Mouse (Mus musculus): ENCODE measurements around the gene Col11a2. TPM values are rescaled to one million over a fixed set of nuclear protein-coding genes. Genes with fewer than 3 reads are reported as not detected.

The Col11a2 gene
- polyA plus RNA-seq, 1 experiment from 2014 or later = 7.8 TPM

DNA sequence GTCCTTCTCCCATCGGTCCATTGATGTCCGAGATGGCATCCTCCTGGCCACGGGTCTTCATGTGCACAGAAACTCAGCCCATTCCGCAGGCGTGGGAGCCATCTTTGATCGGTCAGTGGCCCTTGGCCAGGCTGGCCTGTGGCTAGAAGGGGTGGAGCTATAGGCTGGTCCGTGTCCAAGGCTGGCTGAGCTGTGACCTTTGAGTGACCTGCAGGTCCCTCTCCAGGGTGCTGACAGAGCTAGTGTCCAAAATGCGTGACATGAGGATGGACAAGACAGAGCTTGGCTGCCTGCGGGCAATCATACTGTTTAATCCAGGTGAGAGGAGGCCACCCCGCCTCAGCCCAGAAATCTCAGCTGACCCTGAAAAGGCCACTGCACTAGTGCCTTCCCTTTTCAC is 2.6 kb upstream of the Col11a2 start:
- Histone ChIP-seq H3K27me3 (peaks cover 21% of the 10 kb centered on the region; the same call in 1 of the 2 replicates), H3K9ac (no peak overlapping the region), H3K4me1 (peaks cover 59% of the 10 kb centered on the region), H3K4me2 (replicated peaks) (no peak overlapping the region), H3K9me3 (replicated peaks) (no peaks in the 10 kb centered on the region), H3K36me3 (peaks cover 39% of the 10 kb centered on the region), H3K4me3 (no peak overlapping the region), H3K27ac (no peak overlapping the region)
- WGBS = 79% methylated on average over 10 of the region's 10 CpGs
- no peak for ATAC-seq (ENCODE audit: low FRiP score)

DNA sequence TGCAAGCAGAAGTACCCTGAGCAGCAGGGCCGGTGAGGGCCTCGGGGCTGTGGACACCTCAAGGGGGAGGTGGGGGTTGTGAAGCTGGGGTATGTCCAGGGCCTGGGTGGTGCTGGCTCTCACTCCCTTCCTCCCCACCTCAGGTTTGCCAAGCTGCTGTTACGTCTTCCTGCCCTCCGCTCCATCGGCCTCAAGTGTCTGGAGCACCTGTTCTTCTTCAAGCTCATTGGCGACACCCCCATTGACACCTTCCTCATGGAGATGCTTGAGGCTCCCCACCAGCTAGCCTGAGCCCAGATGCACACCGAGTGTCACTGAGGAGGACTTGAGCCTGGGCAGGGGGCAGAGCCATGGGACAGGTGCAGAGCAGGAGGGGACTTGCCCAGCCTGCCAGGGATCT is 2.0 kb upstream of the Col11a2 start:
- Histone ChIP-seq H3K4me2 (replicated peaks) (no peak overlapping the region), H3K27ac (no peak overlapping the region), H3K27me3 (peaks cover 23% of the 10 kb centered on the region; the same call in 1 of the 2 replicates), H3K4me1 (peaks cover 64% of the 10 kb centered on the region), H3K4me3 (no peak overlapping the region), H3K9me3 (replicated peaks) (no peaks in the 10 kb centered on the region), H3K9ac (no peak overlapping the region), H3K36me3 (peaks cover 39% of the 10 kb centered on the region)
- ATAC-seq (ENCODE audit: low FRiP score) = no peak
- 91% methylated on average over 7 of the region's 7 CpGs for WGBS

DNA sequence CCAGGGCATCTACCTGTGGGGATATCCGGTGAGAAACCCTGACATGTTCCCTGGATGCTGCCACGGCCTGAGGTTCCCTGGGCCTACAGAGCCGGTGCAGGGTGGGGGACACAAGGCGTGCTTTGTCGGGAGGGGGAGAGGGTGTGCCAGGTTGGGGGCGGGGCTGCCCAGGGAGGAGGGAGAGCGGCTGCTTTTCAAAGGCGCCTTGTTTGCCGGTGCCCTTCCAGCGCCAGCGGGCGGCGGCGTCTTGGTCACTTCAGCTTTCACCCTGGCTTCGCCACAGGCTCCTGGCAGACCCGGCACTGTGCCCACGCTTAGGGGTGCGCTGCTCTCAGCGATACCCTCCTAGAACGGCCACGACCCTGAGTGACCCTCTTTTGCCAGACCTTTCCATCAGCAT is 797 bp upstream of the Col11a2 start:
- peak overlapping the region; percentile 49 for H3K9ac ChIP-seq
- H3K27me3 ChIP-seq = peaks cover 26% of the 10 kb centered on the region; the same call in 1 of the 2 replicates
- ATAC-seq (ENCODE audit: low FRiP score) = peak; percentile 30; the same call in 1 of the 2 replicates
- no peaks in the 10 kb centered on the region for H3K9me3 ChIP-seq (replicated peaks)
- peaks cover 55% of the 10 kb centered on the region for H3K4me1 ChIP-seq
- peak overlapping the region; percentile 53 for H3K4me2 ChIP-seq (replicated peaks)
- peaks cover 39% of the 10 kb centered on the region for H3K36me3 ChIP-seq
- H3K4me3 ChIP-seq = peak overlapping the region; percentile 20
- WGBS = 13% methylated on average over 21 of the region's 21 CpGs
- peak overlapping the region; percentile 41; the same call in 1 of the 2 replicates for H3K27ac ChIP-seq

DNA sequence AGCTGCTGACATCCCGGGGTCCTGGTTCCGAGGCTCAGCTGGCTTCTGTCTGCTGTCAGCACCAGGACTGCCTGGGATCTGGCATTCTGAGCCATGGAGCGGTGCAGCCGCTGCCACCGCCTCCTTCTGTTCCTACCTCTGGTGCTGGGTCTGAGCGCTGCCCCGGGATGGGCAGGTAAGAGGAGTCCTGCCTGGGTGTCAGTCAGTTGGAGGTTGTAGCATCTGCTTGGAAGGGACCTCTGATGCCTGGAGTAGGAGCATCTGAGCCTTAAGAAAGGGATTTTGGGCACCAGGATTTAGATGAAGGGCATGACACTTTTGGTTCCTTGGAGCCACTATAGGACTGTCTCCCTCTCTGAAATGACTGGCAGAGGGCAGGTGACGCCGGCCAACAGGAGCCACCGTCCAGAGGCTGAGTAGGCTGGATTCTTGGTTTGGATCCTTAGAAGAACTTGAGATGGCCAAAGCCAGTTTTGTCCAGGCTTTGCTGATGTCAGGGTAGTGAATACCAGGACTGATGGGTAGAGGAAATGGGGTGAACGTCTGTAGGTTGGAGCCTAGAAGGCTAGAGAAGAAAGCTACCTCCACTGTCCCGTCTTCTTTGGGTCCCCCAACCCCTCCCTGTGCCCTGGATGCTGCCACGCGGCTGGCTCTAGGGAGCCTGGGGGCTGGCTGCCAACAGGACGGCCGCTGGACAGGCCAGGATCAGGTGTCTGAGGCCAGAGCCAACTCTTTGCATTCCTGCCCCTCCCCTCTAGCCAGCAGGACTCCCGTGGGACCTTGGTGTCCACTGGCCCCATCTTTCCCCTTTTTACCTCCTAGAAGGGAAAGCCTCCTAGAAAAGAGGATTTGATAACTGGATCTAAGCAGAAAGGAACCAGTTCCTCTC is 569 bp downstream of the Col11a2 start:
- H3K9ac ChIP-seq = peak overlapping the region; percentile 49
- H3K4me3 ChIP-seq = peak overlapping the region; percentile 20

DNA sequence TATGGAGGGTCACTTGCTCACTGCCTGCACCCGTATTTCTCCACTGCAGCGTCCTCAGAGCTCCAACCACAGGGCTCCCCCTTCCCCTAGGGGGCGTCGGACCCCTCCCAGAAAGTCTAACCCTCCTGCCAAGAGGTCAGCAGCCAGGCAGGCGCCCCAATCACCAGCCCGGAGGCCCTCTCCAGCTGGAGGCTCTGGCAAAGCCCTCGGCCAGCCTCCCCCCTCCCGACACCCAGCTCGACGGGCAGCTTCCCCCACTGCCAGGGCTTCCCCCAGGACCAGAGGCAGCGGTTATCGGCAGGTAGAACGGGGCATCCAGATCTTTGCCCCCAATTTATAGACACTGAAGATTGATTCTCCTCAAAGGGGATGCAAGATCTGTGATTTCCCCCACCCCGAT is 6.7 kb downstream of the Col11a2 start:
- H3K27ac ChIP-seq = no peak overlapping the region
- no peaks in the 10 kb centered on the region for H3K36me3 ChIP-seq
- no peak overlapping the region for H3K4me2 ChIP-seq (replicated peaks)
- H3K4me1 ChIP-seq = peaks cover 13% of the 10 kb centered on the region
- peaks cover 5% of the 10 kb centered on the region; the same call in 1 of the 2 replicates for H3K9me3 ChIP-seq (replicated peaks)
- no peak overlapping the region for H3K4me3 ChIP-seq
- ATAC-seq (ENCODE audit: low FRiP score) = no peak
- no peak overlapping the region for H3K9ac ChIP-seq
- H3K27me3 ChIP-seq = peaks cover 9% of the 10 kb centered on the region; the same call in 1 of the 2 replicates
- 80% methylated on average over 14 of the region's 14 CpGs for WGBS

More for the DNA sequence above, 569 bp downstream of the Col11a2 start:
- 0 out of 2 replicates have a peak, but pooled peaks have one; percentile 0 for ATAC-seq (ENCODE audit: low FRiP score)
- Histone ChIP-seq H3K4me1 (peaks cover 50% of the 10 kb centered on the region), H3K4me2 (replicated peaks) (peak overlapping the region; percentile 53), H3K27ac (0 out of 2 replicates have a peak overlapping the region, but pooled peaks have one; percentile 5), H3K9me3 (replicated peaks) (no peaks in the 10 kb centered on the region), H3K36me3 (peaks cover 30% of the 10 kb centered on the region), H3K27me3 (peaks cover 26% of the 10 kb centered on the region; the same call in 1 of the 2 replicates)
- WGBS = 26% methylated on average over 17 of the region's 17 CpGs

DNA sequence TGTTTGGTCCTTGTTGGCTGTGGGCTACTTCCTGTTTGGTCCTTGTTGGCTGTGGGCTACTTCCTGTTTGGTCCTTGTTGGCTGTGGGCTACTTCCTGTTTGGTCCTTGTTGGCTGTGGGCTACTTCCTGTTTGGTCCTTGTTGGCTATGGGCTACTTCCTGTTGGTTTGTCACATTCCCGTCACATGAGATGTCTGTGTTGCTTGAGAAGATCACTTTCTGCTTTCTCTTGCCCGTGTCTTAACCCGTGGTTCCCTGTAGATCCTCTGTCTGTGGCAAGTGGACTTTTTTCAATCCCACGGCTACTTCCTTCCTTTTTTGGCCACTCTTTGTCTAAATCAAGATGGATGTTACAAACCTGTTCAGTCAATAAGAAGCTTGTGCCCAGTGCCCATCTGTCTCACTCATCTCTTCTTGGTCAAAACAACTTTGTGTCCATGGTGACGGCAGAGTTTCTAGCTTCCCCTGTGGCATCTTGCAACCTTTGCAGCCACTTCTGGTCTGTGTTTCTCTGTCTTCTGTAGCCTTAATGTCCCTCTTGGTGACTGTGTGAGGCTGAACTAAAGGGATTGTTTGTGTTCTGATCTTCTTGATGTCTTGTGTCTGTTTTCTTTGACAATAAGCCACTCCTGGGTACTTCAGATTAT is 8.3 kb downstream of the Col11a2 start:
- Histone ChIP-seq H3K27me3 (no peaks in the 10 kb centered on the region), H3K4me2 (replicated peaks) (no peak overlapping the region), H3K9me3 (replicated peaks) (peaks cover 5% of the 10 kb centered on the region; the same call in 1 of the 2 replicates), H3K27ac (no peak overlapping the region), H3K4me3 (no peak overlapping the region), H3K9ac (no peak overlapping the region), H3K4me1 (no peaks in the 10 kb centered on the region), H3K36me3 (0 out of 2 replicates have a peak, but pooled peaks cover 3% of the 10 kb centered on the region)
- ATAC-seq (ENCODE audit: low FRiP score) = no peak
- WGBS = 92% methylated on average over 5 of the region's 5 CpGs

DNA sequence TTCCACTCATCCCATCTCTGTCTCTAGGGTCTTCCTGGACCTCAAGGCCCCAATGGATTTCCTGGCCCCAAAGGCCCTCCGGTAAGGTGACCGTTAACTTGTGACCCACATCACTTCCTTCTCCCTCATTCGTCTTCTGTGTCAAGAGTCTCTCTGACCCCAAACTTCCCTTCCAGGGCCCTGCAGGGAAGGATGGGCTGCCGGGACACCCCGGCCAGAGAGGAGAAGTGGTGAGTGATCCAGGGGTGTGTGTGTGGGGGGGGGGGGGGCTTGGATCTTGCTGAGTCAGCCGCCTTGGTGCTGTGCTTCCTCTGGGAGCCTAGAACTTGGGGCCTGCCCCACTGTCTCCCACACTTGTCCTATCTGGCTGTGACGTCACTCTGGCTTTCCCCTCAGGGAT is 18.0 kb downstream of the Col11a2 start:
- Histone ChIP-seq H3K4me3 (no peak overlapping the region), H3K9ac (no peak overlapping the region), H3K27me3 (no peaks in the 10 kb centered on the region), H3K4me2 (replicated peaks) (no peak overlapping the region), H3K4me1 (no peaks in the 10 kb centered on the region), H3K36me3 (0 out of 2 replicates have a peak, but pooled peaks cover 17% of the 10 kb centered on the region), H3K27ac (no peak overlapping the region), H3K9me3 (replicated peaks) (no peaks in the 10 kb centered on the region)
- 76% methylated on average over 6 of the region's 7 CpGs for WGBS
- ATAC-seq (ENCODE audit: low FRiP score) = no peak

DNA sequence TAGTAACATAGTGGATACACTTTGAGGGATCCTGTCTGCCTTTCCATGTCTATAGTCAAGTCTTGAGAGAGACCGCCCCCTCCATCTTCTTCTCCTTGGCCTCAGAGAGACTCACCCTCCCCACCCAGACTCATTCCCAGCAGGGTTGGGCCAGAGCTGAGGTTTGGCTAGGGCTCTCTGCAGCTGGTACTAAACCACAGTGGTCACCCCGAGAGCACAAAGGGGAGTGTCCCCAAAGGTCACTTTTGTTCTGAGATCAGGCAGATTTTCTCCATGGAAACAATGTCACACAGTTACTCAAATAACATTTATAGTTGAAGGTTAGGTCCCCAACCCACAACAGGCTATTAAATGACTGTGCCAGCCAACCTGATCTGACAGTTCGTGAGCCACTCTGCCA is 29.6 kb downstream of the Col11a2 start:
- Histone ChIP-seq H3K27me3 (no peaks in the 10 kb centered on the region), H3K4me2 (replicated peaks) (no peak overlapping the region), H3K4me3 (no peak overlapping the region), H3K9me3 (replicated peaks) (no peaks in the 10 kb centered on the region), H3K27ac (no peak overlapping the region), H3K36me3 (peaks cover 10% of the 10 kb centered on the region; the same call in 1 of the 2 replicates), H3K4me1 (no peaks in the 10 kb centered on the region), H3K9ac (no peak overlapping the region)
- no peak for ATAC-seq (ENCODE audit: low FRiP score)
- 50% methylated on average over 3 of the region's 3 CpGs for WGBS

DNA sequence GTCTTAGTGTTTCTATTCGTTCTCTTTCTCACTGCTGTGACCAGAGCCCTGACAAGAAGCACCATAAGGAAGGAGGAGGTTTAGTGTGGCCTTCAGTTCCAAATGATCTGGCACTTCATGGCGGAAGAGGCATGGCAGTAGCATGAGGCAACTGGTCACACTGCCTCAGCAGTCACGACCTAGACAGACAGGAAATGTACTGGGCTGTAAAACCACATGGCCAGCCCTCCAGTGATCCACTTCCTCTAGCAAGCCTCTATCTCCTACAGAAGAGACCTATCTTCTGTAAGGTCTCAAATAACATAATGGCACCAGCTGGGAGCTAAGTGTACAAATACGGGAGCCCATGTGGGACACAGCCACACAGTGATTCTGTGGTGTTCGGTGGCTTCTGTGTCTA is 32.9 kb downstream of the Col11a2 start:
- Histone ChIP-seq H3K4me2 (replicated peaks) (no peak overlapping the region), H3K27me3 (peaks cover 16% of the 10 kb centered on the region), H3K4me1 (0 out of 2 replicates have a peak, but pooled peaks cover 4% of the 10 kb centered on the region), H3K36me3 (no peaks in the 10 kb centered on the region), H3K9ac (no peak overlapping the region), H3K4me3 (no peak overlapping the region), H3K9me3 (replicated peaks) (no peaks in the 10 kb centered on the region), H3K27ac (no peak overlapping the region)
- ATAC-seq (ENCODE audit: low FRiP score) = no peak
- 74% methylated on average over 5 of the region's 5 CpGs for WGBS

DNA sequence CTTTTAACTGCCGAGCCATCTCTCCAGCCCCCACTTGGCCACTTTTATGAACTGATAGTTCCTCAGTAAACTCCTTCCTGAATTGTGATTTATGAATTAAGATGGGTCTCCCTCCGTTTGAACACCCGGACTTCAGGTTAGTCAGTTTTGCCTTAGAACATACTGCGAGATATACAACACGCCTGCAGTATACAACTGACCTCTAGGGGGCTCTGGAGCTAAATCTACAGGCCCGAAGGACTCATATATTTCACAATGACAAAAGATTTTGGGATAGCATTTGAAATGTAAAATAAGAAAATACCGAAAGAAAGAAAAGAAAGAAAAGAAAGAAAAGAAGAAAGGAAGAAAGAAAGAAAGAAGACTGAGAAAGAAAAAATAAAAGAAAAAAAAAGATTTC is 36.0 kb downstream of the Col11a2 start:
- no peak overlapping the region for H3K4me3 ChIP-seq
- ATAC-seq (ENCODE audit: low FRiP score) = no peak
- H3K9ac ChIP-seq = no peak overlapping the region
- 0 out of 2 replicates have a peak, but pooled peaks cover 4% of the 10 kb centered on the region for H3K4me1 ChIP-seq
- H3K27me3 ChIP-seq = peaks cover 20% of the 10 kb centered on the region
- no peaks in the 10 kb centered on the region for H3K9me3 ChIP-seq (replicated peaks)
- H3K27ac ChIP-seq = no peak overlapping the region
- H3K4me2 ChIP-seq (replicated peaks) = no peak overlapping the region
- 40% methylated on average over 7 of the region's 7 CpGs for WGBS
- H3K36me3 ChIP-seq = no peaks in the 10 kb centered on the region

DNA sequence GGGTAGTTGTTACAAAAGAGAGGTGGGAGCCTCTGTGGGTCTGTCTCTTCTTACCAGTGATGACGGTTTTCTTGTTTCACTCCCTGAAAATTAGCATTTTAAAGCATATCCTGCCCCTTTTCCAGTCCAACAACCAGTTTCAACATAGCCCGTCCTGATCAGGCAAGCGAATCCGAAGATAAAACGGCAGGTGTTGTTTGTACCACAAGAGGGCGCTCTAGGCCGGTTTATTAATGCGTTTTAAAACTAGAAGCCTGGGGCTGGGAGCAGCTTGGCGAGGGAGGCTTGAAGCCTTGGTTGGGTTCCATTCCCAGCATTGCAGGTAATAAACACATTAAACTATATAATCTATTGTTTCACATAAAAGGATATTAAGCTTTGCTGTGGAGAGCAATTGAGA is 38.3 kb downstream of the Col11a2 start:
- H3K27me3 ChIP-seq = peaks cover 20% of the 10 kb centered on the region
- no peak overlapping the region for H3K4me2 ChIP-seq (replicated peaks)
- no peak for ATAC-seq (ENCODE audit: low FRiP score)
- no peak overlapping the region for H3K9ac ChIP-seq
- H3K4me1 ChIP-seq = 0 out of 2 replicates have a peak, but pooled peaks cover 4% of the 10 kb centered on the region
- H3K36me3 ChIP-seq = no peaks in the 10 kb centered on the region
- WGBS = under 1% methylated on average over 9 of the region's 9 CpGs
- H3K27ac ChIP-seq = no peak overlapping the region
- H3K9me3 ChIP-seq (replicated peaks) = no peaks in the 10 kb centered on the region
- H3K4me3 ChIP-seq = no peak overlapping the region

DNA sequence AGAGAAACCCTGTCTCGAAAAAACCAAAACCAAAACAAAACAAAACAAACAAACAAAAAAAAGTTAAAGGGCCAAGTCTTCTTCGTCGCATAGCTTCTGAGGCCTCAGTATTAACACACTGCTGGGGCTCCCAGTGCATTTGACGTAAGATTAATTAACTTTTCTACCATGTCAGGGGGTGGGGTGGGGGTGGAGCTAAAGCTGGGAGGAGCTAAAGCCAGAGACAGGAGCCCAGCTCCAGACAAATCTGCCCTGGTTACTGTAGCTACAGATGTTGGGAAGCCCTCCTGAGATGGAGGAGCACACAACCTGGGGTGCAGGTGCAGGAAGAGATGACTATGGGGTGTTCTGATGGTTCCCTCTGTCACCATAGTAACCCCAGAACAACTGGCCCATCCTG is 38.9 kb downstream of the Col11a2 start:
- no peak for ATAC-seq (ENCODE audit: low FRiP score)
- 49% methylated on average over 4 of the region's 4 CpGs for WGBS
- Histone ChIP-seq H3K27ac (no peak overlapping the region), H3K36me3 (no peaks in the 10 kb centered on the region), H3K9ac (no peak overlapping the region), H3K27me3 (peaks cover 20% of the 10 kb centered on the region), H3K4me3 (no peak overlapping the region), H3K4me2 (replicated peaks) (no peak overlapping the region), H3K4me1 (peaks cover 8% of the 10 kb centered on the region), H3K9me3 (replicated peaks) (no peaks in the 10 kb centered on the region)

Measured in hindbrain, embryonic 12.5 days (tissue).